Mouse (Mus musculus) embryonic fibroblast, embryonic 13.5 days (primary cell): ENCODE results near the gene Hist1h4k. TPM values are rescaled to one million over a fixed set of nuclear protein-coding genes. Genes with fewer than 3 reads are reported as not detected.
"Not testable (repeated sequence)": the region's sequence is repeated elsewhere in the genome, so short reads cannot be mapped to it uniquely, and the experiment has no call there.

Source experiments
- H3K27ac ChIP-seq: 2 replicates; pipeline ENCODE4 v1.5.1; 2012; ENCODE audit warnings: low read length, control low read depth, inconsistent platforms; ENCODE audit not compliant: insufficient read depth
- H3K4me1 ChIP-seq: 2 replicates; pipeline ENCODE4 v1.6.1; 2011; ENCODE audit warnings: low read length; ENCODE audit not compliant: control insufficient read depth, insufficient read depth
- H3K4me3 ChIP-seq: 2 replicates; pipeline ENCODE4 v1.5.1; 2011; ENCODE audit warnings: mild to moderate bottlenecking, control low read depth, low read length; ENCODE audit not compliant: insufficient read depth
- CTCF ChIP-seq: IDR thresholded peaks from 2 replicates; pipeline ENCODE4 v1.5.1; 2011; ENCODE audit warnings: mild to moderate bottlenecking, control low read depth, low read length, moderate library complexity, borderline replicate concordance; ENCODE audit not compliant: insufficient read depth
- POLR2A ChIP-seq: IDR thresholded peaks from 2 replicates; pipeline ENCODE4 v1.6.1; 2011; ENCODE audit warnings: low read depth, mild to moderate bottlenecking, control low read depth, low read length, moderate library complexity
- polyA plus RNA-seq: library from polyadenylated mRNA; stranded (reverse); fragments of >200 nt; gene quantifications from 2 replicates; pipeline ENCODE4 v1.2.4, GENCODE M21; 2011; ENCODE audit warnings: low read depth; ENCODE audit not compliant: missing spikeins, insufficient read length

Hist1h4k gene
- polyA plus RNA-seq: 1.9 and 7.3 TPM in 2 replicates

DNA sequence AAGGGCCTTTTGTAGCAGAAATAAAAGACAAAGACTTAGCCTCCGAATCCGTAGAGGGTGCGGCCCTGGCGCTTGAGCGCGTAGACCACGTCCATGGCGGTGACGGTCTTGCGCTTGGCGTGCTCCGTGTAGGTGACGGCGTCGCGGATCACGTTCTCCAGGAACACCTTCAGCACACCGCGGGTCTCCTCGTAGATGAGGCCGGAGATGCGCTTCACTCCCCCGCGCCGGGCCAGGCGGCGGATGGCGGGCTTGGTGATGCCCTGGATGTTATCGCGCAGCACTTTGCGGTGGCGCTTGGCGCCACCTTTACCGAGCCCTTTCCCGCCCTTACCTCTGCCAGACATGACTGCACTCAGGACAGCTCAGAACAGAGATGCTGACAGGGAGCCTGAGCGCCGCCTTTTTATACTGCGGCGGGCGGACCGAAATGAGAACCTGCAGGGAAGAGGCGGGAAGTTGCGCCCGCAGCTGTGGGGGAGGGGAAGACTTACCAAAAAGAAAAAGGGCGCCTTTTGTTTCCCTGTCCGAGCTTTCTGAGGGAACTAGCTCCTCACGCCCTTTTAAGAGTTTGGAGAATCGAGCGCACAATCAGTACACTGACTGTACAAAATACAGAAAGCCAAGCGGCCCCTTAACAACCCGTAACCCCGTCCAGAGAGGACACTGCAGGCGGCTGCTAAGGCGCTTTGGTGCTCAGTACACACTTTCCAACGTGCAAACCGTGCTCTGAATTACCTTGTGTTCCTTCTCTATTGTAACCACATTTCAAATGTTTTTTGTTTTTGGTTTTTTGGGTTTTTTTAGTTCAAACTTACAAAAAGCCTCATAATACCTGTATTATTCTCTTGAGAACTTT is at the start of gene Hist1h4k:
TSS of gene Hist1h4k (minus strand) at position 347 of the 859 bp plus-strand sequence.
- TF ChIP-seq POLR2A: peak; percentile 86
- not testable (repeated sequence) for H3K4me1 ChIP-seq
- Histone ChIP-seq H3K27ac (peak within 1 kb of the TSS; percentile 84), H3K4me3 (peak within 1 kb of the TSS; percentile 57)

DNA sequence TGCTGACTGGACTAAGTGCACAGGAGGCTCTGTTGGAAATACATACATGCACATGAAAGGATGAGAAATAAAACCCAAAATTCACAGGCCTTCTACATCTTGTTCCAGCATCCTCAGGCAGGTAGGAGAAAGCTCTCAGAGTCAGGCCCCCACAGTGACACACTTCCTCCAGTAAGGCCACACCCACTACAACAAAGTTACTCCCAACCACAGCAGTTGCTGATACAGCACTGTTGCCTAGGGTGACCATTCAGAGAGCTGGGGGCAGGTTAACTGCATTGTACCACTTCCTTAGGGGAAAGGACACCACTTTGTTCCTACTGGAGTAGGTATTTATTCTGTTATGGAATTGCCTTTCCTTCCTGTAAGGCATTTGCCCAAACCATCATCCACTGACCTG is 46.9 kb upstream of the Hist1h4k start:
- not testable (repeated sequence) for H3K27ac ChIP-seq, H3K4me1 ChIP-seq

DNA sequence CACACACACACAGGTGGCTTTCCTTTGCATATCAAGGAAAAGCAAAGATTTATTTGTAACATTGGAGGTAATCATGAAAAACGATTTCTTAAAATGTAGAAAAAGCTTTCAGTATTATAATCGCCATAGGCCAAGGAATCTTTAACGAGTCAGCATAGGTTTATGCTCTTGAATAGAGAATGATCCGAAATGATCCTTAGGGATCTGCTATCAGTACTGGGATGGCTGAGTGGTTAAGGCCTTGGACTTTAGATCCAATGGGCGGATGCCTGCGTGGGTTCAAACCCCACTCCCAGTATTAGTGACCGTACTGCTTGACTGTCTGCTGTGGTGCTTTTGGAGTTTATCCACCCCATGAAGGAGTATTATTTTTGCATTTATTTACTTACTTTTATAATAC is 45.3 kb upstream of the Hist1h4k start:
- no peak for TF ChIP-seq CTCF
- TF ChIP-seq POLR2A: no peak
- H3K4me1 ChIP-seq: no peaks in the 10 kb centered on the region
- H3K4me3 ChIP-seq: no peak overlapping the region
- no peak overlapping the region for H3K27ac ChIP-seq

More for the DNA sequence above, 46.9 kb upstream of the Hist1h4k start:
- not testable (repeated sequence) for H3K4me3 ChIP-seq

DNA sequence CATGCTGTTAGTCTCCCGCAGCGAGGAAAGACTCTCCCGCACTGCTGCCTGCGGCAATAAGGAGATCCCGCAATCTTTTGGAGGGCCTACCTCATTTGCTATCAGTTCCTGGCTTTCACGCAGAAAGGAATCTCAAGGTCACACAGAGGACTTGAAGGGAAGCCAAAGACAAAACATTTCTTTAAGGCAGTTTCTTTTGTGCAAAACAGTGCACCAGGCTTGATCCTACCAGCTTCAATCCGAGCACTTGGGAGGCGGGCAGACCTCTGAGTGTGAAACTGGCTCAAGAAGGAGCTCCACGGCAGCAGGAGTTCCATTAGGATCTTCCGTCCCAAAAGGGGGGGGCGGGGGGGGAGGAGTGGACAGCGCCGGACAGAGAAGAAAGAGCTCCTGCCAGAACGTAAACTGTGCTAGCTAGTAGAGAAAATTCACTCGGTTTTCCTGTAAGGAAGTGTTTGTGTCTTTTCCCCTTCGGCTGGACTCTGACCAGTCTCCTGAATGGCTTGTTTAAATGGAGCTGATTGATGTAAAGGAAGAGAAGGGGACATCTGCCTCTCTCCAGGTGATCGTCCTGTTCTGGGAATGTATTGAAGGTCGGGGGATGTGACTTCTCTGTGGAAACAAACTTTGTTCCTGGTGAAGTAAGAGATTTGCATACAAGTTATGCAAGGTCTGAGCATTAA is 40.4 kb upstream of the Hist1h4k start:
- H3K4me1 ChIP-seq: no peaks in the 10 kb centered on the region
- H3K27ac ChIP-seq: no peak overlapping the region
- no peak for TF ChIP-seq POLR2A
- no peak for TF ChIP-seq CTCF
- no peak overlapping the region for H3K4me3 ChIP-seq

DNA sequence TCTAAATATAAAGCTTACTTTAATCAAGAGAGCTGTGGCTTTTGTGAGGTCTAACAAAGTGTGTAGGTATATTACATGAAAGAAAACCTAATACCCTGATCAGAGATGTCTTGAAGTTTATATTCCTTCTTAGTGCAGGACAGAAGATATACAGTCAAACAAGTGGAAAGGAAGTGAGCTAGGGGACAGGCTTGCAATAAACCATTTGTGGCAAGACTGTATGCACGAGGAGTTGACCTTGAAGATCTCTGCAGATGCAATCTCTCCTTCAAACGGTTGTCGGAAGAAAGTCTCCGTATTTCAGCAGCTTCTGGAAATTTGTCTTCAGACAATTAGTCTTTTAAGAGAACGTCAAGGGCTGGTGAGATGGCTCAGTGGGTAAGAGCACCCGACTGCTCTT is 39.6 kb upstream of the Hist1h4k start:
- Histone ChIP-seq H3K4me3 (no peak overlapping the region), H3K4me1 (no peaks in the 10 kb centered on the region), H3K27ac (no peak overlapping the region)
- TF ChIP-seq CTCF (no peak), POLR2A (no peak)

GRCm38 (mm10) chr13:21787760-21788593 is 37.7 kb upstream of the Hist1h4k start:
- H3K4me3 ChIP-seq: peak overlapping the region; percentile 19; the same call in 1 of the 2 replicates
- TF ChIP-seq POLR2A (no peak; the same call in 1 of the 2 replicates), CTCF (no peak)

GRCm38 (mm10) chr13:21786899-21787629 is 36.8 kb upstream of the Hist1h4k start, which contains the start of the genes Hist1h2an and Hist1h2bp:
Gene Hist1h2an (minus strand): TSS chr13:21787218.
Gene Hist1h2bp (plus strand): TSS chr13:21787461.
- Histone ChIP-seq H3K27ac (peak within 1 kb of the TSS; percentile 85), H3K4me3 (peak within 1 kb of the TSS; percentile 19; the same call in 1 of the 2 replicates)
- peak; percentile 72 for TF ChIP-seq POLR2A
- not testable (repeated sequence) for H3K4me1 ChIP-seq

More at GRCm38 (mm10) chr13:21787760-21788593, 37.7 kb upstream of the Hist1h4k start:
- Histone ChIP-seq H3K4me1 (no peaks in the 10 kb centered on the region), H3K27ac (peak overlapping the region; percentile 85)

- peak; percentile 79 for TF ChIP-seq POLR2A
- TF ChIP-seq CTCF: no peak
- Histone ChIP-seq H3K4me1 (no peaks in the 10 kb centered on the region), H3K4me3 (peak overlapping the region; percentile 7; the same call in 1 of the 2 replicates), H3K27ac (peak overlapping the region; percentile 66)
Observed at GRCm38 (mm10) chr13:21786189-21786898, 36.0 kb upstream of the Hist1h4k start.

DNA sequence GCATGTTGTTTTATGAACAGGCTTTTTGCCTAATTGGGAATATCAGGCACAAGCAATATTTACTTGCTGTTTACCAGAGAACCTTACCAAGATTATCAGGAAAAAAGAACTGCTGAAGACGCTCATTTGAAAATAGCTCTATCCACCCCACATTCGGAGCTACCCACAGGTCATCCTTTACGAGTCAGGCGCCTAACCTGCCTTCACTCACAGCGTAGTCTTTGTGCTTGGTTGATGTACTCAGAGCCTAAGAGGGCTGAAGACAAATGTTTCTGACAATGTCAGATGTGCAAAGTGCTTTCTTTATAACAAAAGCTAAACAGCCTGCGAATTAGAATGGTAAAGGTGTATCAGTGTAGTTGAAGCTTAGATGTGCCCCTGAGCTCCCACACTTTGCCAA is 34.0 kb upstream of the Hist1h4k start:
- H3K4me3 ChIP-seq: no peak overlapping the region
- peak overlapping the region; percentile 91 for H3K27ac ChIP-seq
- no peaks in the 10 kb centered on the region for H3K4me1 ChIP-seq
- no peak for TF ChIP-seq POLR2A
- no peak for TF ChIP-seq CTCF
